Mouse (Mus musculus): ENCODE results near the gene Gm29609.
A peak's percentile ranks its signal among the peaks of the same experiment; 100 is the strongest.
"Not testable (repeated sequence)": the region's sequence is repeated elsewhere in the genome, so short reads cannot be mapped to it uniquely, and the experiment has no call there.

Gm29609 gene

GRCm38 (mm10) chr5:31179766-31180630 lies at the start of gene Gm29609, which contains the start of gene Gtf3c2:
Gm29609 (minus strand) TSS chr5:31179911.
Gtf3c2 (minus strand) TSS chr5:31180144.
- peak; percentile 98 for DNase-seq (ENCODE audit: low spot score in 2 of 2)

- no peak for DNase-seq (ENCODE audit: low spot score in 2 of 2)
Observed at GRCm38 (mm10) chr5:31226641-31227040, 46.9 kb upstream of the Gm29609 start.

- DNase-seq (ENCODE audit: low spot score in 2 of 2), result no peak
Observed at GRCm38 (mm10) chr5:31222696-31223095, 43.0 kb upstream of the Gm29609 start.

- peak in 1 of 2 experiments; percentile 39 for DNase-seq (ENCODE audit: low spot score in 2 of 2)
Observed at GRCm38 (mm10) chr5:31221304-31221945, 41.7 kb upstream of the Gm29609 start.

- peak; percentile 94 to 95 for DNase-seq (ENCODE audit: low spot score in 2 of 2)
Observed at GRCm38 (mm10) chr5:31220448-31221303, 41.0 kb upstream of the Gm29609 start, which contains the start of gene Ppm1g. Ppm1g (minus strand) TSS chr5:31220687.

GRCm38 (mm10) chr5:31219911-31220447 lies 40.3 kb upstream of the Gm29609 start:
- DNase-seq (ENCODE audit: low spot score in 2 of 2), result peak; percentile 56 to 57

GRCm38 (mm10) chr5:31219474-31219873 lies 39.8 kb upstream of the Gm29609 start:
- DNase-seq (ENCODE audit: low spot score in 2 of 2), result no peak

GRCm38 (mm10) chr5:31219070-31219469 lies 39.4 kb upstream of the Gm29609 start:
- no peak for DNase-seq (ENCODE audit: low spot score in 2 of 2)

- no peak for DNase-seq (ENCODE audit: low spot score in 2 of 2)
Observed at GRCm38 (mm10) chr5:31218294-31218693, 38.6 kb upstream of the Gm29609 start.

- DNase-seq (ENCODE audit: low spot score in 2 of 2), result not testable (repeated sequence)
Observed at GRCm38 (mm10) chr5:31216554-31216953, 36.8 kb upstream of the Gm29609 start.

- DNase-seq (ENCODE audit: low spot score in 2 of 2), result no peak
Observed at GRCm38 (mm10) chr5:31204421-31204820, 24.7 kb upstream of the Gm29609 start.

GRCm38 (mm10) chr5:31203866-31204265 lies 24.2 kb upstream of the Gm29609 start:
- DNase-seq (ENCODE audit: low spot score in 2 of 2), result no peak

GRCm38 (mm10) chr5:31202933-31203332 lies 23.2 kb upstream of the Gm29609 start:
- no peak for DNase-seq (ENCODE audit: low spot score in 2 of 2)

- peak; percentile 97 to 98 for DNase-seq (ENCODE audit: low spot score in 2 of 2)
Observed at GRCm38 (mm10) chr5:31201742-31202590, 22.3 kb upstream of the Gm29609 start, which contains the start of gene Zfp513. Zfp513 (minus strand) TSS chr5:31202303.

- DNase-seq (ENCODE audit: low spot score in 2 of 2), result no peak
Observed at GRCm38 (mm10) chr5:31201042-31201741, 21.5 kb upstream of the Gm29609 start.

GRCm38 (mm10) chr5:31200327-31200768 lies 20.6 kb upstream of the Gm29609 start:
- DNase-seq (ENCODE audit: low spot score in 2 of 2), result no peak

GRCm38 (mm10) chr5:31199893-31200292 lies 20.2 kb upstream of the Gm29609 start:
- DNase-seq (ENCODE audit: low spot score in 2 of 2), result no peak

- DNase-seq (ENCODE audit: low spot score in 2 of 2), result no peak
Observed at GRCm38 (mm10) chr5:31199321-31199892, 19.7 kb upstream of the Gm29609 start.

GRCm38 (mm10) chr5:31198616-31199320 lies 19.1 kb upstream of the Gm29609 start:
- no peak for DNase-seq (ENCODE audit: low spot score in 2 of 2)
